Comparison of ENCODE assay signal across 8 mouse cellular contexts in the genomic region with DNA sequence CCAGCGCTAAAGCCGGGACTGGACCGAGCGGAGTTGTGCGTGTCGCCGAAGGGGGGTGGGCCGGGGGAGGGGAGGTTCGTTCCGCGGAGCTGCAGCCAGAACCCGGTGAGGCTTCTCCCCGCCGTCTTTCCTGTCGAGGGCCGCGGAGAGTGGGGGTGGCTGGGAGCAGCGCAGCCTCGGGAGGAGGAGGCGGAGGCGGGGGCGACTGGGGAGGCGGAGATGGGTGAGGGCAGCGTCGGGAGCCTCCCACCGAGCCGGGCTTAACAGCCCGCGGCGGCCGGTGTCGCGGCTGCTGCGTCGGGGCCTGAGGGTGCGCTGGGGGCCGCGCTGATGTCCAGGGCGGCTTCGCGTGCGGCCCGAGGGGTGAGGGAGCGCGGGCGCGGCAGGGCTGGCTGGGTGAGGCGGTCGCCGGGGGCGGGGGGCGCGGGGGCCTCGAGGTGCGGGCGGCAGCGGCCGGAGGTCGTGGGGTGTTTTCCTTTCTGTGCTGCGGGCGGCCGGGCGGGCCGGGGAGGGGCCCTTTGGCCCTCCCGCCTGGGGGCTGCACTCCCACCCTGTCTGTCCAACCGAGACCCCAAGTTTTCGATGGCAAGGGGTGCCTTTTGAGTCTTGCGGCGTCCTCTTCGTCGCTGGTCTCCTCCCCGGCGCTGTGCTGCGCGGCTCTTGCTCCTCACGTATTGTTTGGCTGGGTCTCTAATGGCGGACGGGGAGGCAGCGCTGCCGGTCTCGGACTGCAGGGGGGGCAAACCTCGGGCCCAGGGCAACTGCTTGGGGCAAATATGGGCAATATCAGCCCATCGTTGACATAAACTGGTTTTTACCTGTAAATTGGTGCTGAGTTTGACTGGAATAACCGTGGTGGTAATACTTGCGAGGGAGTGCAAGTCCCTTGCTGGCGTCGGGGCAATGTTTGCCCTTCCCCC. TPM values are rescaled to one million over a fixed set of nuclear protein-coding genes. Genes with fewer than 3 reads are reported as not detected.
DNase-seq lines count a peak whose midpoint lies in the region; ATAC-seq and TF ChIP-seq lines count a peak whose summit lies in the region.
"Not testable (repeated sequence)": the region's sequence is repeated elsewhere in the genome, so short reads cannot be mapped to it uniquely, and the experiment has no call there.

A gene (plus strand): TSS at position 60 of the 920 bp plus-strand sequence.

- H3K4me3 ChIP-seq in bone marrow, adult 2 months (replicated peaks; ENCODE audit: control insufficient read depth, low read depth, low read length), result peak within 1 kb of the TSS; percentile 69
- H3K4me3 ChIP-seq in embryonic facial prominence, embryonic 14.5 days (ENCODE audit: low read depth, low read length), result peak within 1 kb of the TSS; percentile 78
- H3K4me3 ChIP-seq in heart, adult 2 months, result peak within 1 kb of the TSS; percentile 86
- H3K4me3 ChIP-seq in limb, embryonic 13.5 days, result peak within 1 kb of the TSS; percentile 80
- H3K4me3 ChIP-seq in midbrain, embryonic 15.5 days, result peak within 1 kb of the TSS; percentile 91

- not testable (repeated sequence) for TF ChIP-seq EP300 in heart, adult 2 months (IDR thresholded peaks at IDR 0.05; ENCODE audit: insufficient read depth, low read depth, low read length)

- peak; percentile 77 for DNase-seq in 416B (ENCODE audit: low read depth)
- peak; percentile 74 for DNase-seq in embryonic facial prominence, embryonic 14.5 days (ENCODE audit: low spot score)
- peak; percentile 84 to 85 for DNase-seq in heart, adult 2 months
- DNase-seq in kidney, adult 8-10 months, result peak; percentile 65 to 75
- DNase-seq in spleen, adult 18-20 months, result peak; percentile 71 to 80

- TF ChIP-seq POLR2A in bone marrow, adult 2 months (IDR thresholded peaks at IDR 0.05; ENCODE audit: borderline replicate concordance, control insufficient read depth, low read depth, low read length), result peak; percentile 30; the same call in 1 of the 2 replicates
- not testable (repeated sequence) for TF ChIP-seq POLR2A in heart, adult 2 months (IDR thresholded peaks at IDR 0.05; ENCODE audit: insufficient read depth, low read depth, low read length)

- ATAC-seq in embryonic facial prominence, embryonic 14.5 days (ENCODE audit: low read depth), result peak; percentile 21
- ATAC-seq in limb, embryonic 13.5 days (ENCODE audit: low FRiP score, low read depth), result 0 out of 2 replicates have a peak, but pooled peaks have one; percentile 8
- peak; percentile 43 for ATAC-seq in midbrain, embryonic 15.5 days (replicated peaks)

- WGBS in bone marrow, adult 2 months, result under 1% methylated on average over 50 of the region's 87 CpGs
- 0% methylated on average over 16 of the region's 87 CpGs for WGBS in embryonic facial prominence, embryonic 14.5 days
- WGBS in heart, adult 2 months, result under 1% methylated on average over 24 of the region's 87 CpGs
- under 1% methylated on average over 31 of the region's 87 CpGs for WGBS in limb, embryonic 13.5 days
- WGBS in midbrain, embryonic 15.5 days, result 0% methylated on average over 39 of the region's 87 CpGs

- peaks cover 28% of the 10 kb centered on the region for H3K36me3 ChIP-seq in embryonic facial prominence, embryonic 14.5 days (ENCODE audit: control insufficient read depth, insufficient read depth, low read length)
- peaks cover 19% of the 10 kb centered on the region for H3K36me3 ChIP-seq in heart, adult 2 months (ENCODE audit: control insufficient read depth, insufficient read depth, low read length)
- peaks cover 25% of the 10 kb centered on the region for H3K36me3 ChIP-seq in limb, embryonic 13.5 days
- not testable (repeated sequence) for H3K36me3 ChIP-seq in midbrain, embryonic 15.5 days (replicated peaks)

- peak within 1 kb of the TSS; percentile 96 for H3K27ac ChIP-seq in bone marrow, adult 2 months (ENCODE audit: control insufficient read depth, insufficient read depth, low read depth, low read length, poor library complexity)
- H3K27ac ChIP-seq in embryonic facial prominence, embryonic 14.5 days (replicated peaks; ENCODE audit: low read depth, low read length), result peak within 1 kb of the TSS; percentile 98
- peak within 1 kb of the TSS; percentile 96 for H3K27ac ChIP-seq in heart, adult 2 months
- peak within 1 kb of the TSS; percentile 99 for H3K27ac ChIP-seq in limb, embryonic 13.5 days
- H3K27ac ChIP-seq in midbrain, embryonic 15.5 days, result peak within 1 kb of the TSS; percentile 99

- peak within 1 kb of the TSS; percentile 68 for H3K4me2 ChIP-seq in embryonic facial prominence, embryonic 14.5 days (ENCODE audit: low read depth, low read length)
- H3K4me2 ChIP-seq in limb, embryonic 13.5 days (replicated peaks), result peak within 1 kb of the TSS; percentile 77
- peak within 1 kb of the TSS; percentile 63 for H3K4me2 ChIP-seq in midbrain, embryonic 15.5 days

- peak within 1 kb of the TSS; percentile 94 for H3K9ac ChIP-seq in embryonic facial prominence, embryonic 14.5 days (ENCODE audit: low read depth, low read length)
- H3K9ac ChIP-seq in heart, adult 2 months (ENCODE audit: low read depth, low read length), result peak within 1 kb of the TSS; percentile 99
- H3K9ac ChIP-seq in limb, embryonic 13.5 days, result peak within 1 kb of the TSS; percentile 90
- H3K9ac ChIP-seq in midbrain, embryonic 15.5 days, result peak within 1 kb of the TSS; percentile 93

- not testable (repeated sequence) for H3K27me3 ChIP-seq in embryonic facial prominence, embryonic 14.5 days (replicated peaks; ENCODE audit: control insufficient read depth, insufficient read depth, low read length); heart, adult 2 months (ENCODE audit: control insufficient read depth, insufficient read depth, low read length); limb, embryonic 13.5 days; midbrain, embryonic 15.5 days (replicated peaks)

- TF ChIP-seq CTCF in bone marrow, adult 2 months (IDR thresholded peaks at IDR 0.05; ENCODE audit: control insufficient read depth, insufficient read depth, low read length), result peak; percentile 54; the same call in 1 of the 2 replicates
- TF ChIP-seq CTCF in heart, adult 2 months (IDR thresholded peaks at IDR 0.05), result peak; percentile 76

- H3K79me2 ChIP-seq in heart, adult 2 months (replicated peaks; ENCODE audit: control insufficient read depth, insufficient read depth, low read length), result not testable (repeated sequence)

- not testable (repeated sequence) for H3K4me1 ChIP-seq in bone marrow, adult 2 months (ENCODE audit: control insufficient read depth, insufficient read depth, low read length); embryonic facial prominence, embryonic 14.5 days (ENCODE audit: control insufficient read depth, insufficient read depth, low read length); heart, adult 2 months (ENCODE audit: control insufficient read depth, insufficient read depth, low read length)
- peaks cover 22% of the 10 kb centered on the region for H3K4me1 ChIP-seq in limb, embryonic 13.5 days
- peaks cover 26% of the 10 kb centered on the region for H3K4me1 ChIP-seq in midbrain, embryonic 15.5 days

- H3K9me3 ChIP-seq in embryonic facial prominence, embryonic 14.5 days (ENCODE audit: control insufficient read depth, low read length), result 0 out of 2 replicates have a peak, but pooled peaks cover 11% of the 10 kb centered on the region
- H3K9me3 ChIP-seq in limb, embryonic 13.5 days; midbrain, embryonic 15.5 days: not testable (repeated sequence)

- intact Hi-C loops in heart, adult 2 months (cut with DNase I), result not testable (repeated sequence)

RNA-seq across cellular contexts. Expression of the gene that starts here (rescaled TPM):
- polyA plus RNA-seq in bone marrow, adult 2 months (2011; ENCODE audit: insufficient read depth, insufficient read length, low replicate concordance, missing spikeins), result 10.1 and 15.5 TPM in 2 replicates
- polyA plus RNA-seq in embryonic facial prominence, embryonic 14.5 days (2014; fragmentation: Nextera tagmentation; extraction: Ambion mirVana), result 36.6 and 45.1 TPM in 2 replicates
- total RNA-seq in heart, adult 2 months (2021), result 10 to 100 TPM; 29.1 to 34.7 TPM
- polyA plus RNA-seq in heart, adult 2 months (2012; rRNA removed), result 6.9 and 14.8 TPM in 2 replicates
- 54.5 and 59.0 TPM in 2 replicates for polyA plus RNA-seq in limb, embryonic 13.5 days (2015; fragmentation: Nextera tagmentation; extraction: Ambion mirVana)
- 61.4 and 65.0 TPM in 2 replicates for polyA plus RNA-seq in midbrain, embryonic 15.5 days (2015; fragmentation: Nextera tagmentation; extraction: Ambion mirVana)

Comparison
In these comparisons a context has a peak if more than half of its experiments do, and no peak if none do; other contexts are left out.
1. Peak in every context shown above with its lines: DNase-seq, ATAC-seq, H3K4me3 ChIP-seq and H3K27ac ChIP-seq.